Mouse (Mus musculus): Measurements from ENCODE around the gene Slc43a2. TPM values are rescaled to one million over a fixed set of nuclear protein-coding genes. Genes with fewer than 3 reads are reported as not detected.

Gene Slc43a2
- polyA plus RNA-seq, 1 experiment from 2014 or later: 6.4 TPM

DNA sequence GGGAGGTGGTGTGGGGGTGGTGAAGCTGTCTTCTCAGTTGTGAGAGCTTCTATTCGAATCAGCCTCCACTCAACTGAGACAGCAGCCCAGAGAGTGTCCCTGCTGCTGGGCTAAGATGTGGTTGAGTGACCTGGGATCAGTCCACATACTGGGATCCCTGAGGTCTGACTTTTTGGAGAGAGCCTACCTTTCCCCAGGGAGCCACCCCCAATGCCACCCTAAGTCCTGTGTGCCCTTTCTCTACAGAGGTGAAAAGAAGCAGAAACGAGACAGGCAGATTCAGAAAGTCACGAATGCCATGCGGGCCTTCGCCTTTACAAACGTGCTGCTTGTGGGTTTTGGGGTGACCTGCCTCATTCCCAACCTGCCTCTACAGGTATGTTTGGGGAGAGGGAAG is 36.6 kb downstream of the Slc43a2 start:
- H3K27ac ChIP-seq (ENCODE audit: low read depth): no peak overlapping the region
- peaks cover 18% of the 10 kb centered on the region for H3K4me1 ChIP-seq (ENCODE audit: insufficient read depth)
- no peak for ATAC-seq (ENCODE audit: insufficient read depth)
- H3K9me3 ChIP-seq (ENCODE audit: low read depth, low read length): no peaks in the 10 kb centered on the region
- no peak overlapping the region for H3K4me3 ChIP-seq (ENCODE audit: low read depth, low read length)
- H3K27me3 ChIP-seq (ENCODE audit: insufficient read depth, low read length): no peaks in the 10 kb centered on the region
- H3K36me3 ChIP-seq (ENCODE audit: insufficient read depth): no peaks in the 10 kb centered on the region
- no peak for DNase-seq
- TF ChIP-seq CTCF (IDR thresholded peaks at IDR 0.05; ENCODE audit: low read depth): no peak
- H3K4me2 ChIP-seq: no peak overlapping the region
- 79% methylated on average over 6 of the region's 6 CpGs for WGBS
- no peak overlapping the region for H3K9ac ChIP-seq

DNA sequence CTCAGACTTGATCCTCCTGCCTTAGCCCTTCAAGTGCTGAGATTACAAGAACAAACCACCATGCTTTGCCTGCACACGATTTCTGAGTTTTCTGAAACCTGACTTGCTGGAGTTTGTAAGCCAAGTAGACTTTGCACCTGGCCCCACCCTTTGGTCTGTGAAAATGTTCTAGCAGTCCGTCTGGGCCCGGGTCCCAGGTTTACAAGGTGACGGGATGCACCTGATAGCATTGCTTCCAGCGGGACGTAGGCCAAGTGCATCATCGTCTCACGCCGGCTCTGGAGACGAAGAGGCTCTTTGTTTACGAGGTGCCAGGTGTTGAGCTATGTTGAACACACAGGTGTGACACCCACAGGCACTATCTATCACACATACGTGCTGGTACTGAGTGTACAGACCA is 37.5 kb downstream of the Slc43a2 start:
- Histone ChIP-seq H3K27me3 (ENCODE audit: insufficient read depth, low read length) (no peaks in the 10 kb centered on the region), H3K4me1 (ENCODE audit: insufficient read depth) (peaks cover 15% of the 10 kb centered on the region), H3K4me3 (ENCODE audit: low read depth, low read length) (no peak overlapping the region), H3K27ac (ENCODE audit: low read depth) (no peak overlapping the region), H3K9ac (no peak overlapping the region), H3K9me3 (ENCODE audit: low read depth, low read length) (no peaks in the 10 kb centered on the region), H3K4me2 (no peak overlapping the region), H3K36me3 (ENCODE audit: insufficient read depth) (no peaks in the 10 kb centered on the region)
- TF ChIP-seq CTCF (IDR thresholded peaks at IDR 0.05; ENCODE audit: low read depth): no peak
- 86% methylated on average over 12 of the region's 12 CpGs for WGBS
- DNase-seq (no peak), ATAC-seq (ENCODE audit: insufficient read depth) (no peak)

DNA sequence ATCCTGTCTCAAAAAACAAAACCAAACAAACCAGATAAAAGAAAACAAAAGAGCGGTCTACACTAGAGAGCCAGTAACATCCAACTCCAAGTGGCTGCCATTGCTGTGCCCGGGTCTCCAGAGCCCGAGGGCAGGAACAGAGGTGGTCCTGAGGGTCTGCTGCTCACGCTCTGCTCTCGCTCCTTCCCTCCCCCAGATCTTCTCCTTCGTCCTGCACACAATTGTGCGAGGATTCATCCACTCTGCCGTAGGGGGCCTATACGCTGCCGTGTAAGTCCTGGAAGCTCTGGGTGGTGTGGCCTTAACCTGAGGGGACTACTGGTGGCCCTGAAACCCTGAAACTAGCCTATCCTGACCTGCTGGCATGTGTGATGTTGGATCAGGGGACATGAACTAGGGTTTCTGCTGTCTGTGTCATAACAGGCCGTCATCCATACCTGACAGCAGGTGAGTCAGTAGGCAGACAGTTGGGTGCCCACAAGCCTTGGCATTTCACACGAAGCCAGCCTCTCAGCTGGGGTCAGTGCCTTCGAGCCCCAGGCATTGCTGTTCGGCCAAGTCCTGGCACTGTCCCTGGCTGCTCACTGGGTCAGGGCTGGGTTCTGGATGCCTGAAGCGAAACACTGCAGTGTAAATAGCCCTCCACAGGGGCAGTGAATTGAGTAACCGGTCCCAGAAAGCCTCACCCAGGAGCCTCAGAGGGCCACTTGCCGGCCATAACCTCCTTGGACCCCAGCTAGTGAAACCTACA is 39.1 kb downstream of the Slc43a2 start:
- TF ChIP-seq CTCF (IDR thresholded peaks at IDR 0.05; ENCODE audit: low read depth): no peak
- Histone ChIP-seq H3K27ac (ENCODE audit: low read depth) (no peak overlapping the region), H3K4me1 (ENCODE audit: insufficient read depth) (peaks cover 13% of the 10 kb centered on the region), H3K9me3 (ENCODE audit: low read depth, low read length) (no peaks in the 10 kb centered on the region), H3K4me2 (no peak overlapping the region), H3K36me3 (ENCODE audit: insufficient read depth) (no peaks in the 10 kb centered on the region), H3K9ac (no peak overlapping the region), H3K4me3 (ENCODE audit: low read depth, low read length) (no peak overlapping the region), H3K27me3 (ENCODE audit: insufficient read depth, low read length) (no peaks in the 10 kb centered on the region)
- ATAC-seq (ENCODE audit: insufficient read depth) (no peak), DNase-seq (no peak)
- 85% methylated on average over 17 of the region's 17 CpGs for WGBS

DNA sequence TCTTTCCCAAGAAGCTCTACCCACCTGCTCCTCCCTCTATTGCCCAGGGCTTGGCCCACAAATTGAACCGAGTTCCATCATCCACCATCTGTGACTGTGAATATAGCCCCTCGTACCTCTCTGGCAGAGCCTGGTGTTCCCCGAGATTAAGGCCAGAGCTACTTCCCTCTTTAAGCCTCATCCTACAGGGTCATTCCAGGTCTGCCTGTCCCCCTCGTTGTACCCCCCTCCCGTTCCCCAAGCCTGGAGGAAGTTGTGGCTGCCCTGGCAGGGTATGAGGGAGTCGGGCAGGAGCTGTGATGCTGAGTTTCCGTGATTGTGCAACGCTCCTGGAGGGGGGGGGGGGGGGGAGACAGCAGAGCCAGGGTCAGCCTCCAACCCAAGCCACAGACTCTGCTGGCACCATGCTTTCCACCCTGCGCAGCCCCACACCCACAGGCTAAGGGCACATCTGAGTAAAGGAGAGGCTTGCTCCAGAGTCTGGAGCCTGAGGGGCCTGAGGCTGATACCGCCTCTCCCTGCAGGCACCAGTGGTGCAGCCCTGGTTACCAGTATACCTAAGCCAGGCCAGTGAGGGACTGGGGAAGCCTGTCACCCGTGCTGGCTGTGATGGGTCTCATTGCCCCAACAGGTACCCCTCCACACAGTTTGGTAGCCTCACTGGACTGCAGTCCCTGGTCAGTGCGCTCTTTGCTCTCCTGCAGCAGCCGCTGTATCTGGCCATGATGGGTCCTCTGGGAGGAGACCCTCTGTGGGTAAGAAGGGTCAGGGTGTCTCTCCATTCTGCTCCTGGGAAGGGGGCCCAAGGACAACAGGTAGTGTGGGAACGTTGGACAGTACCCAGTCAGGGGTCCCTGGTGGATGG is 39.9 kb downstream of the Slc43a2 start:
- WGBS: 61% methylated on average over 14 of the region's 14 CpGs

DNA sequence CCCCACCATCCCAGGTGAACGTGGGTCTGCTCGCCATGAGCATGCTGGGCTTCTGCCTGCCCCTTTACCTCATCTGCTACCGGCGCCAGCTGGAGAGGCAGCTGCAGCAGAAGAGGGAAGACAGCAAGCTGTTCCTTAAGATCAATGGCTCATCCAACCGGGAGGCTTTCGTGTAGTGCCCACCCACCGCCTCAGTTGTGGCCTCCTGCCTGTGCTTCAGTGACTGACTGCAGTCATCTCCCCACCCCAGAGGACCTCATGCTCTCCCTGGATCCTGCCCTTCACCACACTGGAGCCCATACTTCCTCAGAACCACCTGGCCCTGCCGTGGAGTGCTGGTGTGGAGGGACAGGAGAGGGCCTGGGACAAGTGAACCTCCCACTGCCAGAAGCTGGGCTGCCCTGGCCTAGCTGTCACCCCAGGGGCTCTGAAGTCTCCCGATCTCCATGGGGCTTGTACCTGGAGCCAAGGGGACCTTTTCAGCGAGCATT is 40.9 kb downstream of the Slc43a2 start:
- Histone ChIP-seq H3K27ac (ENCODE audit: low read depth) (peak overlapping the region; percentile 87), H3K9me3 (ENCODE audit: low read depth, low read length) (no peaks in the 10 kb centered on the region), H3K4me3 (ENCODE audit: low read depth, low read length) (no peak overlapping the region), H3K36me3 (ENCODE audit: insufficient read depth) (no peaks in the 10 kb centered on the region), H3K27me3 (ENCODE audit: insufficient read depth, low read length) (no peaks in the 10 kb centered on the region), H3K4me1 (ENCODE audit: insufficient read depth) (peaks cover 4% of the 10 kb centered on the region; the same call in 1 of the 2 replicates), H3K9ac (peak overlapping the region; percentile 1; the same call in 1 of the 2 replicates), H3K4me2 (peak overlapping the region; percentile 38)
- 0 out of 2 replicates have a peak, but pooled peaks have one; percentile 20 for ATAC-seq (ENCODE audit: insufficient read depth)
- no peak for TF ChIP-seq CTCF (IDR thresholded peaks at IDR 0.05; ENCODE audit: low read depth)
- no peak for DNase-seq
- 4% methylated on average over 10 of the region's 10 CpGs for WGBS

More for the DNA sequence above, 39.9 kb downstream of the Slc43a2 start:
- ATAC-seq (ENCODE audit: insufficient read depth) (no peak), DNase-seq (no peak)
- no peaks in the 10 kb centered on the region for H3K36me3 ChIP-seq (ENCODE audit: insufficient read depth)
- no peak overlapping the region for H3K4me2 ChIP-seq
- H3K27ac ChIP-seq (ENCODE audit: low read depth): no peak overlapping the region
- TF ChIP-seq CTCF (IDR thresholded peaks at IDR 0.05; ENCODE audit: low read depth): no peak
- H3K4me3 ChIP-seq (ENCODE audit: low read depth, low read length): no peak overlapping the region
- no peaks in the 10 kb centered on the region for H3K9me3 ChIP-seq (ENCODE audit: low read depth, low read length)
- H3K9ac ChIP-seq: no peak overlapping the region
- no peaks in the 10 kb centered on the region for H3K27me3 ChIP-seq (ENCODE audit: insufficient read depth, low read length)
- H3K4me1 ChIP-seq (ENCODE audit: insufficient read depth): peaks cover 8% of the 10 kb centered on the region

DNA sequence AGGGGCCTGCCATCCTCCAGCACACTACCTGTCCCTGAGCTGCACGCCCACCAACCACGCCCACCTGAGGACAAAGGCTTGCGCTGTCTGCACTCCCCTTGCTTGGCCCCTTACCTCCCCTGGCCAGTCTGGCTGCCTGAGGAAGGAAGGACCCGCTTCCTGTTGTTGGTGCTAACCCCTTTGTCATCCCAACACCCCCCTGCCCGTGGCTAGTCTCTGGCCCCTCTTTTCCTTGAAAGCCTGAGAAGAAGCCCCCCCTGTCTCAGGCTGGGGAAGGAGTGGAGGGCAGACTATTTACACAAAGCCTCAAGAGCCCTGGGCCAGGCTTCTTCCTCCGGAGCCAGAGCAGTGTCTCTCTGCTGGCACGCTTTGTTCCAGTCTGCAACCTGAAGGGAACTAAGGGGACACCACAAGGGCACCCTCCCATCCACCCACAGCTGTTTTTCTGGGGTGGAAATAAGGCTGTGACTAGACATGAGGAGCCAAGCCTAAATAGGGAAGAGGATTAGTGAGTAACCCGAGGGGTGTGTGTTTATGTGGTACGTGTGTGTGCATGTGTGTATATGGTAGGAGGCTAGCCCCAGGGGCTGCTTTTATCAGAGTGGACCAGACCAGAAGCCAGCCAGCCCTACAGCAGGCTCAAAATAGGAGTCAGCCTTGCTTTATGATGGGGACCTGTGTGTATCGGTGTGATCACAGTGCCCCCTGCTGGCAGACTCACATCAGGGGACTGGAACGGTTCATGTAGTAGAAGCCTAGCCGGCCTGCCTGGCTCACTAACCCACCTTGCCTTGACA is 41.6 kb downstream of the Slc43a2 start:
- 7% methylated on average over 12 of the region's 12 CpGs for WGBS
- peak; percentile 93 for ATAC-seq (ENCODE audit: insufficient read depth)

More for the DNA sequence above, 41.6 kb downstream of the Slc43a2 start:
- Histone ChIP-seq H3K27ac (ENCODE audit: low read depth) (peak overlapping the region; percentile 87), H3K9me3 (ENCODE audit: low read depth, low read length) (no peaks in the 10 kb centered on the region), H3K4me3 (ENCODE audit: low read depth, low read length) (no peak overlapping the region), H3K4me2 (peak overlapping the region; percentile 38), H3K27me3 (ENCODE audit: insufficient read depth, low read length) (no peaks in the 10 kb centered on the region), H3K9ac (no peak overlapping the region; the same call in 1 of the 2 replicates), H3K4me1 (ENCODE audit: insufficient read depth) (peaks cover 4% of the 10 kb centered on the region; the same call in 1 of the 2 replicates), H3K36me3 (ENCODE audit: insufficient read depth) (no peaks in the 10 kb centered on the region)
- TF ChIP-seq CTCF (IDR thresholded peaks at IDR 0.05; ENCODE audit: low read depth): peak; percentile 97
- DNase-seq: peak; percentile 96
